In genomic region chr4:150730061-150730812, GRCm38 (mm10) we compare ENCODE assay signal across 9 mouse cellular contexts.
DNase-seq lines count a peak whose midpoint lies in the region; ATAC-seq and TF ChIP-seq lines count a peak whose summit lies in the region.
"Had no signal": no experiment of that assay in that cellular context is flagged by ENCODE, and none has a peak within 500 bp of the region (broad histone marks: within the 10 kb centered on the region; RNA-seq: fewer than 3 reads in every experiment).

No protein-coding gene starts in this region.

- DNase-seq in frontal cortex, adult 2 months (ENCODE audit: extremely low spot score in 1 of 2, low spot score in 1 of 2): peak; percentile 51 to 56
- peak; percentile 65 for DNase-seq in heart, postnatal 4 days
- peak; percentile 42 to 51 for DNase-seq in left cerebral cortex, postnatal 10 days (ENCODE audit: extremely low spot score in 1 of 2, low spot score in 2 of 2)
- DNase-seq in neural tube, embryonic 11.5 days (ENCODE audit: low spot score): peak; percentile 76
- DNase-seq in adrenal gland, adult 18-20 months (ENCODE audit: low spot score in 2 of 2): no peak
- no peak for DNase-seq in cerebellum, adult 2 months

- H3K4me1 ChIP-seq in embryonic facial prominence, embryonic 15.5 days: peaks cover 7% of the 10 kb centered on the region; the same call in 1 of the 2 replicates
- no peaks in the 10 kb centered on the region; the same call in 1 of the 2 replicates for H3K4me1 ChIP-seq in neural tube, embryonic 11.5 days (ENCODE audit: control insufficient read depth, insufficient read depth, low read length)
- no peaks in the 10 kb centered on the region for H3K4me1 ChIP-seq in cerebellum, adult 2 months (ENCODE audit: control insufficient read depth, insufficient read depth, low read length)

- no peak for TF ChIP-seq CTCF in cerebellum, adult 2 months (IDR thresholded peaks at IDR 0.05; ENCODE audit: borderline replicate concordance, insufficient read depth, low read depth, low read length)

- H3K27me3 ChIP-seq in embryonic facial prominence, embryonic 15.5 days: no peaks in the 10 kb centered on the region
- no peaks in the 10 kb centered on the region for H3K27me3 ChIP-seq in neural tube, embryonic 11.5 days (ENCODE audit: control insufficient read depth, insufficient read depth, low read length)
- no peaks in the 10 kb centered on the region for H3K27me3 ChIP-seq in cerebellum, adult 2 months (ENCODE audit: control insufficient read depth, insufficient read depth, low read length)

- no peak for ATAC-seq in frontal cortex, adult (ENCODE audit: low TSS enrichment)
- no peak for ATAC-seq in embryonic facial prominence, embryonic 15.5 days (ENCODE audit: insufficient number of reproducible peaks, low FRiP score, low TSS enrichment, low read depth)
- ATAC-seq in neural tube, embryonic 11.5 days (ENCODE audit: insufficient read depth, low FRiP score, low TSS enrichment): peak; percentile 92

- intact Hi-C loops in left cerebral cortex, postnatal 10 days (cut with DNase I): no loop called here

- 0 out of 2 replicates have a peak overlapping the region, but pooled peaks have one; percentile 39 for H3K27ac ChIP-seq in embryonic facial prominence, embryonic 15.5 days (replicated peaks)
- peak overlapping the region; percentile 15; the same call in 1 of the 2 replicates for H3K27ac ChIP-seq in neural tube, embryonic 11.5 days (ENCODE audit: low read depth, low read length)
- H3K27ac ChIP-seq in cerebellum, adult 2 months (ENCODE audit: insufficient read depth, low read length): no peak overlapping the region

- no peak overlapping the region for H3K4me2 ChIP-seq in embryonic facial prominence, embryonic 15.5 days (replicated peaks)
- H3K4me2 ChIP-seq in neural tube, embryonic 11.5 days (ENCODE audit: low read depth): no peak overlapping the region

- no peak overlapping the region for H3K4me3 ChIP-seq in embryonic facial prominence, embryonic 15.5 days (replicated peaks)
- no peak overlapping the region for H3K4me3 ChIP-seq in neural tube, embryonic 11.5 days (ENCODE audit: low read depth, low read length)
- no peak overlapping the region for H3K4me3 ChIP-seq in cerebellum, adult 2 months (replicated peaks; ENCODE audit: insufficient read depth, low read depth, low read length)
- H3K4me3 ChIP-seq: erythroblast, embryonic 14.5 days had no signal

- TF ChIP-seq POLR2A in cerebellum, adult 2 months (IDR thresholded peaks at IDR 0.05; ENCODE audit: borderline replicate concordance, insufficient read depth, low read length): no peak

- 24% methylated on average over 12 of the region's 12 CpGs for WGBS in embryonic facial prominence, embryonic 15.5 days
- WGBS in neural tube, embryonic 11.5 days: 18% methylated on average over 12 of the region's 12 CpGs
- WGBS in cerebellum, adult 2 months: 16% methylated on average over 12 of the region's 12 CpGs

- H3K9me3 ChIP-seq in embryonic facial prominence, embryonic 15.5 days (replicated peaks): no peaks in the 10 kb centered on the region
- no peaks in the 10 kb centered on the region for H3K9me3 ChIP-seq in neural tube, embryonic 11.5 days (ENCODE audit: control insufficient read depth, low read length)

- no peaks in the 10 kb centered on the region for H3K36me3 ChIP-seq in embryonic facial prominence, embryonic 15.5 days
- no peaks in the 10 kb centered on the region for H3K36me3 ChIP-seq in neural tube, embryonic 11.5 days (ENCODE audit: control insufficient read depth, insufficient read depth, low read length)

- no peak overlapping the region for H3K9ac ChIP-seq in embryonic facial prominence, embryonic 15.5 days
- H3K9ac ChIP-seq in neural tube, embryonic 11.5 days (ENCODE audit: low read length): no peak overlapping the region

Comparison
In these comparisons a context has a peak if more than half of its experiments do, and no peak if none do; other contexts are left out.
1. DNase-seq: peak in frontal cortex, adult 2 months (2 of 2), heart, postnatal 4 days (single experiment), left cerebral cortex, postnatal 10 days (2 of 2) and neural tube, embryonic 11.5 days (single experiment); none in adrenal gland, adult 18-20 months (0 of 2) and cerebellum, adult 2 months (0 of 2).